Mouse (Mus musculus): ENCODE results near the gene Tfcp2. TPM values are rescaled to one million over a fixed set of nuclear protein-coding genes. Genes with fewer than 3 reads are reported as not detected.
A peak's percentile ranks its signal among the peaks of the same experiment; 100 is the strongest.

Tfcp2 gene
- 42.7 and 43.7 TPM in 2 replicates for polyA plus RNA-seq (2016; fragmentation: Nextera tagmentation; extraction: Ambion mirVana)

DNA sequence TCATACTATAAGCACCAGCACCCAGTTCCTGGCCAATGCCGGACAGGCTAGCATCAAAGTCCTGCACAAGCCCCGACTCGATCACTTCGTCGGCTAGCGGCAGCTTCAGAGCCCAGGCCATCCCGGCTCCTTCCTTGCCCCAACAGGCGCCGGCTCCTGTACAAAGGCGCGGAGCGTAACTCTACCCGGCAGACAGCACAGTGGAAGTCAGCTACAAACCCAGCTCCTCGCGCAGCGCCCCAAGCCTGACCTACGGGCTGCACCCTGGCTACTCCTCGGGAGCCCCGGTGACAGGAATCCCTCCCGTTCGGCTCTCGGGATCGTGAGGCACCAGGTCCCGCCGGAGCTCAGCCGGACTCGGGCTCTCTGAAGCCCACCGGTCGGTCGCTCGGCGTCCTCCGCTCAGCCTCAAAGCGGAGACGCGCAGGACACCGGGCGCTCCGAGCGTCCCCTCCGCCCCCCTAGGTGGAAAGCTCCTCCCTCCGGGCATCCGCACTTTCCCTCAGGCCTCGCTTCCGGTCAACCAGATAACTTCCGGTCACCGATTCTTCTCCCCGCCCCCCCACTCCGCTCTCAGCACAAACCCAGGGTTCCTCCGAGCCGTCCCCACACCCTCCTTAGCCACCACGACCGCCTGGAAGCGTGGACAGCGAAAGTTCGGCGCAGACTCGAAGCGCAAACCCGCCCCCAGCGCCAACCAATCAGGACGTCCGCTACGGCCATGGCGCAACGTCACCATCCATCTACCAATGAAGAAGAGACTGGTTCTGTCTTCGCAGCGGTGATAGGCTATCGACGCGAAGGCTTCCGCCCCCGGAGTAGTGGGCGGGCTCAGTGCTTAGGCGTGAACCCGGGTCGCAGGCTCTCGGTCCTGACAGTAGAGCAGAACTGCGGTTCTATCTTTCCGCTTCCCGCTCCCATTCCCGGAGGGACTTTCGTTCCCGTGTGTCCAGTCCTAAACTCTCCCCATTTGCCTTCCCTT lies at the start of gene Tfcp2:
Gene Tfcp2 (minus strand): TSS at position 683 of the 982 bp plus-strand sequence.
- Histone ChIP-seq H3K4me1 (0 out of 2 replicates have a peak, but pooled peaks cover 6% of the 10 kb centered on the region), H3K4me2 (replicated peaks) (peak within 1 kb of the TSS; percentile 88), H3K9ac (peak within 1 kb of the TSS; percentile 92), H3K27ac (peak within 1 kb of the TSS; percentile 91), H3K4me3 (peak within 1 kb of the TSS; percentile 88), H3K9me3 (no peaks in the 10 kb centered on the region), H3K36me3 (peaks cover 17% of the 10 kb centered on the region), H3K27me3 (no peaks in the 10 kb centered on the region)
- peak; percentile 99 for ATAC-seq (ENCODE audit: insufficient number of reproducible peaks, insufficient read depth, low FRiP score, low TSS enrichment)
- WGBS, result under 1% methylated on average over 82 of the region's 84 CpGs

DNA sequence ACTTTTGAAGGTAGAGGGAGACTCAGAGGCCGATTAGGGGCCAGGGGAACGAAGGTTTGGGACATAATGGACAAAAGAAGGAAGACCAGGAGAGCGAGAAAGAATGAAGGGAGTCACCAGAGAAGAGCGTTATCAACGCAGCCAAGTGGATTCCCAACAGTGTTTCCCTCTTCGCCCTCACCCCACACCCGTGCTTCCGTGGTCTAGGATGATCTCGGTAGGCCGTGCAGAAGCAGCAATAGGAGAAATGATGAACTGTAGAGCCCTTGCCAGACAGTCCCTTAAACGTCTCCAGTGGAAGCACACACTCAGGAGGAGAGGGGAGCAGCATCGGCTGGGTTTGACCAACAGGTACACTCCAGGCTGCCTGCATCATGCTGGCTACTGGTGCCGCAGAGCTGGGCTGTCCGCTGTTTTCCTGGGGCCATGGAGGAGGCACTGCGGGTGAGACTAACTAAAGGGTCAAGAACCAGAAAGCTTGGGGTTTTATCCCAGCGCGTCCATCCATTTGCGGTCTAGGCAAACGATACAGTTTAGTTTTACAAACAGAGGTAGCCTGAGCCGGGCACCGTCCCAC lies 49.0 kb upstream of the Tfcp2 start:
- Histone ChIP-seq H3K9ac (no peak overlapping the region), H3K9me3 (no peaks in the 10 kb centered on the region), H3K4me2 (replicated peaks) (peak overlapping the region; percentile 96), H3K4me3 (peak overlapping the region; percentile 83), H3K27ac (no peak overlapping the region), H3K27me3 (peaks cover 39% of the 10 kb centered on the region), H3K36me3 (no peaks in the 10 kb centered on the region), H3K4me1 (peaks cover 7% of the 10 kb centered on the region; the same call in 1 of the 2 replicates)
- no peak for ATAC-seq (ENCODE audit: insufficient number of reproducible peaks, insufficient read depth, low FRiP score, low TSS enrichment)
- 9% methylated on average over 21 of the region's 21 CpGs for WGBS

DNA sequence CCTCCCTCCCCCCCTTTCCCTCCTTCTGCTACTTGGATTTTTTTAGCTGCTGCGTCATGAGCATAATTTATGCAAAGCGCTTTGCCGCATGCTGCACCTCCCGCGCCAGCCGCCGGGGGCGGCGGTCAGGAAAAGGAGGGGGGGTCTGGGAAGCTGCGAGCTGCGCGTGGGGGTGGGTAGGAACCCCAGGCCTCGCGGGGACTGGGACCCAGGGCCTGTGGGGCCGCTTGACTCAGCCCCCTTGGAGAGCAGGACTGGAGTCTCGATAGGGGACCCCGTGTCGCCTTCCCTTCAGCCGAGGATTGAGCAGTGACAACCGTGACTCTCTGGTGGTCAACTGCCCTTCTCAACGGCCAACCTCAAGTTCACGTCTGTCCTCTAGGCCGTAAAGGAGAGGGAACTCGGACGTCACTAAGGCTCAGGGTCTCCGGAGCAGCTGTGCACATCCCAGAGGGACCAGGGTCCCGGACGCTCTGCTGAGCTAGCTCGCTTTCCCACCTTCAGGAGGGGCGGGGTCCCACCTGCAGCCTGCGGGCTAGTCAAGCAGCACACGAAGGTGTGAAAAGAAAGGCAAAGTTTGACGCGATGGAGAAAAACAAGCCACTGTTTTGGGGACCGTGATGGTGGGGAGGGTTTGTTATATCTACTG lies 48.4 kb upstream of the Tfcp2 start:
- H3K4me2 ChIP-seq (replicated peaks), result peak overlapping the region; percentile 96
- ATAC-seq (ENCODE audit: insufficient number of reproducible peaks, insufficient read depth, low FRiP score, low TSS enrichment), result peak; percentile 42; the same call in 1 of the 2 replicates
- no peaks in the 10 kb centered on the region for H3K9me3 ChIP-seq
- H3K27ac ChIP-seq, result no peak overlapping the region
- H3K4me1 ChIP-seq, result peaks cover 7% of the 10 kb centered on the region; the same call in 1 of the 2 replicates
- no peaks in the 10 kb centered on the region for H3K36me3 ChIP-seq
- H3K9ac ChIP-seq, result peak overlapping the region; percentile 86
- WGBS, result 2% methylated on average over 35 of the region's 35 CpGs
- peaks cover 33% of the 10 kb centered on the region for H3K27me3 ChIP-seq
- peak overlapping the region; percentile 83 for H3K4me3 ChIP-seq

DNA sequence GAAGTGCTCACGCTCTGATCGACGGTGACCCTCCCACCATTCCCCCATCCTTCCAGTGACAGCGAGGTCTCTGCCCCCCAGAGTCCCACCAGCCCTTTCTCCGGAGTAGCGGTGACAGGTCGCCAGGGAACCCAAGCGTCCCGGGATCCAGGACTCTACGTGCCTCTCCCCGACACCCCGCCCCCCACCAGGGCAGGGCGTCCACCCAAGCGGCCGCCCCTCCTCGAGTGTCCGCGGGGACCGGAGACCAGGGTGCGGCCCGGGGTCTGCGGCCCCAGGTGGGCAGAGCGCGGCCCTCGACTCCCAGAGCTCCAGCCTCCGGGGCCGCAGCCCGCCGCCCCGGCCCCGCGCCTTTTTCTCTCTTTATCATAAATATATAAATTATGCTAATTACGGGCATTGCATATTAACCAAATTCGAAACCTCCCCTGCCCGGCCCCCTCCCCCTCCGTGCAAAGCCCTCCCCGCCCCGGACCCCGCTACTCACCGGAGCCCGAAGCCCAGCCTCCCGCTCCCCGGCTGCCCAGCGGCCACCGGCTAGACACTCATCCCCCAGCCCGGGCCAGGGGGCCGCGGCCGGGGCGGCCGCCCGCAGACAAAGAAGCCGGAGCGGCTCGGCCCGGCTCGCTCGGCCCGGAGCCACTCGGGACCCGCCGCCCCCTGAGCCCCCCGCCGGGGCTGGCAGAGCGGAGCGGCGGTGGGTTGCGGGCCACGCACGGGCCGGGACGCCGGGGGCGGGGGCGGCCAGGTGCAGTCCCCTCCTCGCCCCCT lies 47.7 kb upstream of the Tfcp2 start, which contains the start of gene Pou6f1:
Gene Pou6f1 (minus strand): TSS at position 709 of the 771 bp plus-strand sequence.
- WGBS, result under 1% methylated on average over 66 of the region's 76 CpGs
- peaks cover 7% of the 10 kb centered on the region; the same call in 1 of the 2 replicates for H3K4me1 ChIP-seq
- no peak for ATAC-seq (ENCODE audit: insufficient number of reproducible peaks, insufficient read depth, low FRiP score, low TSS enrichment)
- no peaks in the 10 kb centered on the region for H3K36me3 ChIP-seq
- peak within 1 kb of the TSS; percentile 86 for H3K9ac ChIP-seq
- H3K4me2 ChIP-seq (replicated peaks), result peak within 1 kb of the TSS; percentile 96
- peak within 1 kb of the TSS; percentile 83 for H3K4me3 ChIP-seq
- no peaks in the 10 kb centered on the region for H3K9me3 ChIP-seq
- H3K27ac ChIP-seq, result no peak within 1 kb of the TSS
- H3K27me3 ChIP-seq, result peaks cover 28% of the 10 kb centered on the region

DNA sequence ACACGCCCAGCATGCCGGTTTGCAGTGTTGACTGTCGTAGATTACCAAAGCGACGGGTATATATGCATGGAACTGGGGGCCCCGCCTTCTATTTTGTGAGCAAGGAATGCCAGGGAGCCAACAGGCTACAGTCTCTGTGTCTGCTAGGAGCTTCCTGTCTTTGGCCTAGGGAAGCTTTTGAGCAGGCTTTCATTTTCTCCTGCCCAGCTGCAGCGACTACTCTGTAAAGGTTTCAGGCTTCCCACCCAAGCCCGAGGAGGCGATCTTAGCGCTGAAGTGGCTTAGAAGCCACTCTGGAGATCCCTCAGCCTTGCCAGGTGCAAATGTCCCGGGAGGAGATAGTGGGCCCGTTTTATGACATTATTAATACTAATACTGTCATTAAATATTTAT lies 47.1 kb upstream of the Tfcp2 start:
- Histone ChIP-seq H3K4me1 (peaks cover 7% of the 10 kb centered on the region; the same call in 1 of the 2 replicates), H3K4me2 (replicated peaks) (peak overlapping the region; percentile 96), H3K4me3 (peak overlapping the region; percentile 83), H3K27me3 (peaks cover 27% of the 10 kb centered on the region), H3K9ac (peak overlapping the region; percentile 86), H3K36me3 (no peaks in the 10 kb centered on the region), H3K9me3 (no peaks in the 10 kb centered on the region; the same call in 1 of the 2 replicates), H3K27ac (no peak overlapping the region)
- no peak for ATAC-seq (ENCODE audit: insufficient number of reproducible peaks, insufficient read depth, low FRiP score, low TSS enrichment)
- WGBS, result 2% methylated on average over 12 of the region's 12 CpGs

DNA sequence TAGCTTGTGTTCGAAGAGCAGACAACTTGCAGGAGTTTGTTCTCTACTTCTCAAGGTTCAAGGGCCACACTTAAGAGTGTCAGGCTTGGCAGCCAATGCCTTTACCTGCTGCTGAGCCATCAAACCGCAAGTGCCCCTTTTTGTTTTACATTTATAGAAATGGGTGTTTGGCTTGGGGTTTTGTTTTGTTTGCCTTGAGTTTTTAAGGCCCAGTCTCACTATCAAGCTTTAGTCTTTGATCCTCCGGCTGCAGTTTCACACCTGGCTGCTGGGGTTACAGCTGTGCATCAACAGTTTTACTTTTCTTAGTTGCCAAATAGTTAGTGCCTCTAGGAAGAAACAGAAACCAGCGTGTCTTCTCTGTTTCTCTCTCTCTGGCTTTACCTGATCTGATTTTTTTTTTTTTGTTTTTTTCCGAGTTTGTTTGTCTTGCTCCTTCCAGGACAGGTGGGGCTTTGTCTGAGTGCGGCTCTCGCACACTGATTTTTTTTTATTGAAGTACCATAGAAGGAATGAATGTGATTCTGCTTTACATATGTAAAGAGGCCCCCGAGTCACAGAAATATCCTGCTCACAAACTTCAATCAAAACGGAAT lies 46.6 kb upstream of the Tfcp2 start:
- ATAC-seq (ENCODE audit: insufficient number of reproducible peaks, insufficient read depth, low FRiP score, low TSS enrichment), result no peak
- 28% methylated on average over 9 of the region's 9 CpGs for WGBS
- H3K4me1 ChIP-seq, result peaks cover 7% of the 10 kb centered on the region; the same call in 1 of the 2 replicates
- H3K9me3 ChIP-seq, result no peaks in the 10 kb centered on the region; the same call in 1 of the 2 replicates
- H3K27me3 ChIP-seq, result peaks cover 25% of the 10 kb centered on the region
- no peak overlapping the region for H3K9ac ChIP-seq
- H3K36me3 ChIP-seq, result no peaks in the 10 kb centered on the region
- H3K4me3 ChIP-seq, result peak overlapping the region; percentile 83
- peak overlapping the region; percentile 96 for H3K4me2 ChIP-seq (replicated peaks)
- H3K27ac ChIP-seq, result no peak overlapping the region

DNA sequence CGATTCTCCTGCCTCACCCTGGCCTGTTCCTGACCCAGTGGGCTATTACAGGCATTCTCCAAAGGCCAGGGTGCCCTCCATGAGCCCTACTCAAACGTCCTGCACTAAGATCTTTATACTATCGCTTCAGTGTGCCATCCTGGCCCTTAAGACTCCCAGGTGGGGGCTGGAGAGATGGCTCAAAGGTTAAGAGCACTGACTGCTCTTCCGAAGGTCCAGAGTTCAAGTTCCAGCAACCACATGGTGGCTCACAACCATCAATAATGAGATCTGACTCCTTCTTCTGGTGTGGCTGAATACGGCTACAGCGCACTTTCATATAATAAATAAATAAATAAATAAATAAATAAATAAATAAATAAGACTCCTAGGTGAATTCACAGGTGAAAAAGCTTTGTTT lies 41.0 kb upstream of the Tfcp2 start:
- Histone ChIP-seq H3K4me2 (replicated peaks) (no peak overlapping the region), H3K4me1 (no peaks in the 10 kb centered on the region), H3K36me3 (no peaks in the 10 kb centered on the region), H3K9ac (no peak overlapping the region), H3K27ac (no peak overlapping the region), H3K4me3 (no peak overlapping the region), H3K27me3 (no peaks in the 10 kb centered on the region), H3K9me3 (no peaks in the 10 kb centered on the region; the same call in 1 of the 2 replicates)
- no peak for ATAC-seq (ENCODE audit: insufficient number of reproducible peaks, insufficient read depth, low FRiP score, low TSS enrichment)
- WGBS, result 74% methylated on average over 6 of the region's 6 CpGs

DNA sequence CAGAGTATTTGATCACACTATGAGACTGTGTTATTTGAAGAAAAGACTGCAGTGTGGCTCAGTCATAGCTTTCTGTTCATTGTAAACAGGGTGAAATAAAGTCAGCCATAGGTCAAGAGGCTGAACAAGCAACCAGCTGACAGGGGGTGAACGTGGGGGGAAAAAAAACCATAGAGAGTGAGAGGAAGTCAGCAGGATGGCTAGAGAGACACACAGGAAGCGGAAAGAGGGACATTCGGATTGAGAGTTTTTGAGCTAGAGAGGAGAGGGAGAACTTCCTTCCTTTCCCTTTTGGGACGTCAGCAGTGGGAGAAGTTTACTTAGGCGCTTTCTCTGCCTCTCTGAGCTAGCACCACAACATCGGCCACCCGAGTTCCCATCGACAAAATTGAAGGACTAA lies 38.6 kb upstream of the Tfcp2 start:
- no peak for ATAC-seq (ENCODE audit: insufficient number of reproducible peaks, insufficient read depth, low FRiP score, low TSS enrichment)
- no peaks in the 10 kb centered on the region for H3K27me3 ChIP-seq
- H3K36me3 ChIP-seq, result peaks cover 3% of the 10 kb centered on the region; the same call in 1 of the 2 replicates
- no peak overlapping the region for H3K4me3 ChIP-seq
- no peak overlapping the region for H3K4me2 ChIP-seq (replicated peaks)
- 81% methylated on average over 8 of the region's 8 CpGs for WGBS
- H3K27ac ChIP-seq, result no peak overlapping the region
- H3K4me1 ChIP-seq, result no peaks in the 10 kb centered on the region
- no peak overlapping the region for H3K9ac ChIP-seq
- H3K9me3 ChIP-seq, result no peaks in the 10 kb centered on the region; the same call in 1 of the 2 replicates

DNA sequence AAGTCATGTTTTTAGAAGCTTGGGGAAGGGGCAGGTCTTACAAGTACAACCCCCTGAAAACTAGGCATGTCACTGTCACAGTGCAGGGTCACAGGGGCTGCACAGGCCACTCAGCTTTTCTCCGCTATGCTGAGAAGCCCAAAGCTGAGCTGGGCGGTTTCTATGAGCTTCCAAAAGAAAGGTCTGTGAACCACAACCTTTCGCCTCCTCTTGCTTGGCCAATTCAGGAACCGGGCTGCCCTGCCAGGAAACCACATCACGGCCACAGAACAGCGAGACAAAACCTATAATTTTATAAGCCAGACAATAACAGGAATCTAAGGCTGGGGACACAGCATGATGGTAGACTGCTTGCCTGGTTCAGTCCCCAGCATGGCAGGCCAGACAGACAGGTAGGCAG lies 36.5 kb upstream of the Tfcp2 start:
- Histone ChIP-seq H3K4me3 (no peak overlapping the region), H3K36me3 (peaks cover 3% of the 10 kb centered on the region; the same call in 1 of the 2 replicates), H3K4me1 (no peaks in the 10 kb centered on the region), H3K27ac (no peak overlapping the region), H3K9ac (no peak overlapping the region), H3K4me2 (replicated peaks) (no peak overlapping the region), H3K27me3 (no peaks in the 10 kb centered on the region), H3K9me3 (no peaks in the 10 kb centered on the region)
- WGBS, result 76% methylated on average over 6 of the region's 6 CpGs
- no peak for ATAC-seq (ENCODE audit: insufficient number of reproducible peaks, insufficient read depth, low FRiP score, low TSS enrichment)

DNA sequence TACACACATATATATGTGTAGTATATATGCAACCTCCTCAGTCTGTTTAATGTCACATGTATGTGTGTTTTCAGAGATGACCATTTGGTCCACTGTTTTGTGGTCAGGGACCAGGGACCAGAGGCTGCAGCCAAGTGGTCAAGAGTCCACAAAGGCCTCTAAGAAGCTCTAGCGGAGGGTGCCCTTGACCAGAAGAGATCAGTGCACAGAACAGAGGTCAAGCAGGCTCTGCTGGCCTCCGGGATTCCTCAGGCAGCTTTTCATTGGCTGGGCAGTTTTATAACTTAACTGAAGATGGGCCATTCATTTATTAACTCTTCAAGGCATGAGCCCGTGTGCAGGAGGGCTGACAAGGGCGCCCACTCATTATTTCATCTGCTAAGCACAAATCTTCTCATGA lies 35.4 kb upstream of the Tfcp2 start:
- H3K27ac ChIP-seq, result no peak overlapping the region
- 75% methylated on average over 4 of the region's 4 CpGs for WGBS
- no peaks in the 10 kb centered on the region for H3K9me3 ChIP-seq
- peaks cover 3% of the 10 kb centered on the region; the same call in 1 of the 2 replicates for H3K36me3 ChIP-seq
- no peaks in the 10 kb centered on the region for H3K4me1 ChIP-seq
- no peak overlapping the region for H3K9ac ChIP-seq
- H3K4me3 ChIP-seq, result no peak overlapping the region
- H3K4me2 ChIP-seq (replicated peaks), result no peak overlapping the region
- ATAC-seq (ENCODE audit: insufficient number of reproducible peaks, insufficient read depth, low FRiP score, low TSS enrichment), result no peak
- no peaks in the 10 kb centered on the region for H3K27me3 ChIP-seq

Measured in embryonic facial prominence, embryonic 12.5 days (tissue).